Mouse (Mus musculus) lung, postnatal 0 days (tissue): ENCODE measurements around the gene Nradd.

ENCODE experiments used
- CTCF ChIP-seq: IDR thresholded peaks from 2 replicates; pipeline ENCODE4 v1.5.1; 2016; ENCODE audit warnings: antibody characterized with exemption, mild to moderate bottlenecking
- EP300 ChIP-seq: IDR thresholded peaks from 2 replicates; pipeline ENCODE4 v1.6.1; 2016; ENCODE audit warnings: antibody characterized with exemption, mild to moderate bottlenecking, control low read depth

DNA sequence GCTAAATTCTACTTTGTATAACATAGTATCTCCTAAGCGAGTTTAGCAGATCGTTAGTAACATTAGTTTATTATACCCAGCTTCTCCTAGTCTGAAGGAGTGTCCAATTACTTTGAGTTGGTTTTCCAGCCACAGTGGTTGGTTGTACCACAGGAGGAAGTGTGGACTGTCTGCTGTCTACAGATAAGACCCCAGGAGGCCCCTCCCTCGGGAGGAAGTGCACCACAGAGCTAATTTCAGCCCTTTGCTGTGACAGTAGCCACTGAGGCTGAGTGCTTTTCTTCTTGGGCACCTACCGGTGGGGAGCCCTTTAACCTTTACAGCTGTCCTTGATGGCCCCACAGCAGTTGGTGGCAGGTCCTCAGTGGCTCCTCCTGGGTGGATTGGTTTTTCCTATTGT is 41.7 kb upstream of the Nradd start:
- TF ChIP-seq CTCF (no peak), EP300 (peak; percentile 92)
